27 mouse cellular contexts compared by ENCODE assay signal in genomic region chr17:62202658-62203057, GRCm38 (mm10).
DNase-seq lines count a peak whose midpoint lies in the region; ATAC-seq and TF ChIP-seq lines count a peak whose summit lies in the region.
"Had no signal": no experiment of that assay in that cellular context is flagged by ENCODE, and none has a peak within 500 bp of the region (broad histone marks: within the 10 kb centered on the region; RNA-seq: fewer than 3 reads in every experiment).

No protein-coding gene starts in this region.

- 71% methylated on average over 2 of the region's 2 CpGs for WGBS in forebrain, postnatal 0 days
- WGBS in forebrain, embryonic 10.5 days = 88% methylated on average over 2 of the region's 2 CpGs

- H3K9me3 ChIP-seq in forebrain, postnatal 0 days (ENCODE audit: low read length) = no peaks in the 10 kb centered on the region
- H3K9me3 ChIP-seq in forebrain, embryonic 10.5 days = no peaks in the 10 kb centered on the region
- H3K9me3 ChIP-seq: embryonic facial prominence, embryonic 10.5 days; embryonic facial prominence, embryonic 12.5 days; forebrain, embryonic 12.5 days; G1E had no signal

- no peaks in the 10 kb centered on the region for H3K36me3 ChIP-seq in forebrain, postnatal 0 days (ENCODE audit: insufficient read depth)
- no peaks in the 10 kb centered on the region for H3K36me3 ChIP-seq in forebrain, embryonic 10.5 days (replicated peaks)
- H3K36me3 ChIP-seq: embryonic facial prominence, embryonic 10.5 days; embryonic facial prominence, embryonic 12.5 days; forebrain, embryonic 12.5 days; G1E had no signal

- no peaks in the 10 kb centered on the region for H3K4me1 ChIP-seq in forebrain, postnatal 0 days (ENCODE audit: insufficient read depth)
- H3K4me1 ChIP-seq in forebrain, embryonic 10.5 days = no peaks in the 10 kb centered on the region
- H3K4me1 ChIP-seq: embryonic facial prominence, embryonic 10.5 days; embryonic facial prominence, embryonic 12.5 days; forebrain, embryonic 12.5 days had no signal

- H3K27me3 ChIP-seq in forebrain, postnatal 0 days (ENCODE audit: insufficient read depth, low read length) = no peaks in the 10 kb centered on the region
- H3K27me3 ChIP-seq in forebrain, embryonic 10.5 days (ENCODE audit: poor library complexity, severe bottlenecking) = no peaks in the 10 kb centered on the region
- H3K27me3 ChIP-seq: CH12.LX; embryonic facial prominence, embryonic 12.5 days; forebrain, embryonic 12.5 days had no signal

- H3K4me3 ChIP-seq in forebrain, postnatal 0 days (ENCODE audit: low read depth, low read length) = no peak overlapping the region
- H3K4me3 ChIP-seq in forebrain, embryonic 10.5 days = no peak overlapping the region
- H3K4me3 ChIP-seq: embryonic facial prominence, embryonic 10.5 days; embryonic facial prominence, embryonic 12.5 days; forebrain, embryonic 12.5 days had no signal

- H3K9ac ChIP-seq in forebrain, postnatal 0 days = no peak overlapping the region
- H3K9ac ChIP-seq: embryonic facial prominence, embryonic 12.5 days; forebrain, embryonic 12.5 days had no signal

- H3K27ac ChIP-seq in forebrain, postnatal 0 days (ENCODE audit: low read depth, low read length) = no peak overlapping the region
- H3K27ac ChIP-seq in forebrain, embryonic 10.5 days = no peak overlapping the region
- H3K27ac ChIP-seq: embryonic facial prominence, embryonic 10.5 days; embryonic facial prominence, embryonic 12.5 days; forebrain, embryonic 12.5 days had no signal

- no peak for TF ChIP-seq CTCF in forebrain, postnatal 0 days (IDR thresholded peaks at IDR 0.05; ENCODE audit: low read depth)

- ATAC-seq in forebrain, postnatal 0 days = peak; percentile 64
- ATAC-seq: activated CD4-positive, CD25-positive, alpha-beta regulatory T cell, adult 4 months; CD4-positive, CD25-positive, alpha-beta regulatory T cell, adult 4 months; forebrain, embryonic 14.5 days; forebrain, embryonic 16.5 days; Patski had no signal

- peak; percentile 4 for DNase-seq in forebrain, postnatal 0 days
- no peak for DNase-seq in forebrain, embryonic 10.5 days (ENCODE audit: extremely low spot score, low spot score)
- DNase-seq in layer of hippocampus, adult 9-11 months = peak; percentile 3
- DNase-seq in layer of hippocampus, adult 11-12 months (ENCODE audit: low spot score) = no peak
- peak; percentile 22 to 45 for DNase-seq in right cerebral cortex, postnatal 10 days (ENCODE audit: low spot score in 2 of 2)
- DNase-seq in right cerebral cortex, postnatal 25 days = no peak
- DNase-seq in telencephalon, adult 2 months (ENCODE audit: low read depth, low spot score) = peak; percentile 40
- DNase-seq in adipocyte (ENCODE audit: low spot score) = no peak
- DNase-seq: adrenal gland, adult 2 months; adrenal gland, postnatal 10 days; adrenal gland, postnatal 25 days; B cell, adult 2 months; cerebellum, adult 11 months; cerebellum, adult 18-20 months; cerebellum, adult 8-10 months; cerebellum, adult 9-11 months; cerebellum, postnatal 25 days had no signal

- no peak overlapping the region for H3K4me2 ChIP-seq in forebrain, postnatal 0 days (ENCODE audit: low read depth)
- H3K4me2 ChIP-seq: embryonic facial prominence, embryonic 12.5 days; forebrain, embryonic 12.5 days had no signal

Comparison
In these comparisons a context has a peak if more than half of its experiments do, and no peak if none do; other contexts are left out.
1. DNase-seq: peak in forebrain, postnatal 0 days (single experiment), layer of hippocampus, adult 9-11 months (single experiment), right cerebral cortex, postnatal 10 days (2 of 2) and telencephalon, adult 2 months (single experiment); none in forebrain, embryonic 10.5 days (single experiment), layer of hippocampus, adult 11-12 months (single experiment), right cerebral cortex, postnatal 25 days (single experiment) and adipocyte (single experiment).